Mouse (Mus musculus) heart, adult 2 months (tissue): ENCODE measurements around the gene Nim1k.

ENCODE experiments used
- EP300 ChIP-seq: fragments of 200-500 bp; IDR thresholded peaks from 2 replicates; pipeline ENCODE4 v1.6.1; 2011; ENCODE audit warnings: low read depth, low read length, control low read depth; ENCODE audit not compliant: insufficient read depth
- POLR2A ChIP-seq: fragments of 200-500 bp; IDR thresholded peaks from 2 replicates; pipeline ENCODE4 v1.6.1; 2011; ENCODE audit warnings: mild to moderate bottlenecking, low read depth, low read length, control low read depth; ENCODE audit not compliant: insufficient read depth

- TF ChIP-seq POLR2A = no peak
- no peak for TF ChIP-seq EP300
Measured at GRCm38 (mm10) chr13:119722447-119722846, 33.2 kb downstream of the Nim1k start.
